Mouse (Mus musculus) heart, embryonic 14.5 days (tissue): Measurements from ENCODE around the gene Lrrfip2. TPM values are rescaled to one million over a fixed set of nuclear protein-coding genes. Genes with fewer than 3 reads are reported as not detected.

Experiments
- ATAC-seq: fragments of 200-750 bp; cut with Nextera tagmentation; 2 replicates; pipeline ENCODE4 v1.8.0; 2017; ENCODE audit warnings: low read depth, moderate TSS enrichment; ENCODE audit not compliant: insufficient number of reproducible peaks, insufficient read depth, low FRiP score
- H3K27ac ChIP-seq, 2 experiments: fragments of 200-500 bp in 1 of 2; fragments of 300-500 bp in 1 of 2; sonication (generic) in 1 of 2; replicated peaks in 1 of 2; 2 replicates each; pipeline ENCODE4 v1.5.1; 2012 to 2014; ENCODE audit warnings: low read depth in 2 of 2, low read length in 2 of 2, control low read depth in 1 of 2, mild to moderate bottlenecking in 1 of 2, mixed read lengths in 1 of 2; ENCODE audit not compliant: control insufficient read depth in 1 of 2, insufficient read depth in 1 of 2
- H3K27me3 ChIP-seq: fragments of 300-500 bp; sonication (generic); 2 replicates; pipeline ENCODE4 v1.6.1; 2014; ENCODE audit warnings: mild to moderate bottlenecking, low read length, control low read depth; ENCODE audit not compliant: control insufficient read depth, insufficient read depth
- H3K36me3 ChIP-seq: fragments of 300-500 bp; sonication (generic); 2 replicates; pipeline ENCODE4 v1.6.1; 2014; ENCODE audit warnings: mild to moderate bottlenecking, control low read depth, low read length, mixed read lengths; ENCODE audit not compliant: control insufficient read depth, insufficient read depth
- H3K4me1 ChIP-seq, 2 experiments: fragments of 200-500 bp in 1 of 2; fragments of 300-500 bp in 1 of 2; sonication (generic) in 1 of 2; 2 replicates each; pipeline ENCODE4 v1.6.1; 2012 to 2014; ENCODE audit warnings: low read length in 2 of 2, control low read depth in 1 of 2, mixed read lengths in 1 of 2; ENCODE audit not compliant: control insufficient read depth in 2 of 2, insufficient read depth in 2 of 2
- H3K4me2 ChIP-seq: fragments of 300-500 bp; sonication (generic); 2 replicates; pipeline ENCODE4 v1.6.1; 2014; ENCODE audit warnings: mild to moderate bottlenecking, low read length
- H3K4me3 ChIP-seq, 2 experiments: fragments of 200-500 bp in 1 of 2; fragments of 300-500 bp in 1 of 2; sonication (generic) in 1 of 2; 2 replicates each; pipeline ENCODE4 v1.5.1; 2012 to 2014; ENCODE audit warnings: low read length in 2 of 2, mild to moderate bottlenecking in 2 of 2, control low read depth in 1 of 2, low read depth in 1 of 2, moderate library complexity in 1 of 2; ENCODE audit not compliant: control insufficient read depth in 1 of 2, insufficient read depth in 1 of 2
- H3K9ac ChIP-seq: fragments of 300-500 bp; sonication (generic); 2 replicates; pipeline ENCODE4 v1.6.1; 2014; ENCODE audit warnings: mild to moderate bottlenecking, low read length
- H3K9me3 ChIP-seq: fragments of 300-500 bp; sonication (generic); 2 replicates; pipeline ENCODE4 v1.6.1; 2016; ENCODE audit warnings: low read length, control low read depth; ENCODE audit not compliant: control insufficient read depth
- WGBS: fragments of 180-500 bp; shearing (Covaris S2); extraction: QIAGEN DNeasy Blood & Tissue Kit; methylation state at CpG from one replicate; pipeline ENCODE4 v1.1.7; 2014; 5-methylcytosine and 5-hydroxymethylcytosine counted together
- polyA plus RNA-seq: library from polyadenylated mRNA; unstranded; fragments of >200 nt; fragmentation: Nextera tagmentation; extraction: Ambion mirVana; gene quantifications from 2 replicates; pipeline ENCODE4 v1.2.1, GENCODE M21; 2014

The Lrrfip2 gene
- polyA plus RNA-seq, 1 experiment from 2014 or later = 75.3 TPM

GRCm38 (mm10) chr9:111220551-111221080 lies 103.2 kb downstream of the Lrrfip2 start:
- ATAC-seq = no peak
- Histone ChIP-seq H3K4me1 (peaks cover 0 to 4% of the 10 kb centered on the region in 2 experiments; a peak in 2 of 4 replicates), H3K9ac (no peak overlapping the region), H3K4me3 (no peak overlapping the region), H3K4me2 (no peak overlapping the region), H3K36me3 (peaks cover 99% of the 10 kb centered on the region), H3K9me3 (no peaks in the 10 kb centered on the region), H3K27ac (no peak overlapping the region), H3K27me3 (no peaks in the 10 kb centered on the region)
- WGBS = 89% methylated on average over 5 of the region's 5 CpGs

GRCm38 (mm10) chr9:111221580-111221979 lies 104.2 kb downstream of the Lrrfip2 start:
- Histone ChIP-seq H3K4me1 (peaks cover 0 to 14% of the 10 kb centered on the region in 2 experiments; a peak in 2 of 4 replicates), H3K4me3 (no peak overlapping the region), H3K9me3 (no peaks in the 10 kb centered on the region), H3K27me3 (no peaks in the 10 kb centered on the region), H3K9ac (no peak overlapping the region), H3K27ac (no peak overlapping the region), H3K36me3 (peaks cover 97% of the 10 kb centered on the region), H3K4me2 (no peak overlapping the region)
- WGBS = 77% methylated on average over 1 of the region's 1 CpGs
- no peak for ATAC-seq

- Histone ChIP-seq H3K4me2 (no peak overlapping the region), H3K9ac (no peak overlapping the region), H3K9me3 (no peaks in the 10 kb centered on the region), H3K27me3 (no peaks in the 10 kb centered on the region), H3K4me3 (no peak overlapping the region), H3K27ac (no peak overlapping the region), H3K4me1 (peaks cover 12 to 30% of the 10 kb centered on the region in 2 experiments), H3K36me3 (peaks cover 95% of the 10 kb centered on the region)
- no peak for ATAC-seq
- 93% methylated on average over 5 of the region's 5 CpGs for WGBS
Measured at GRCm38 (mm10) chr9:111223406-111223805, 106.0 kb downstream of the Lrrfip2 start.

- ATAC-seq = peak; percentile 91
- 17% methylated on average over 5 of the region's 5 CpGs for WGBS
Measured at GRCm38 (mm10) chr9:111228446-111228845, 111.1 kb downstream of the Lrrfip2 start.

GRCm38 (mm10) chr9:111234701-111235100 lies 117.3 kb downstream of the Lrrfip2 start:
- no peak overlapping the region for H3K4me3 ChIP-seq
- H3K4me1 ChIP-seq = peaks cover 2 to 5% of the 10 kb centered on the region in 2 experiments; a peak in 1 of 4 replicates
- H3K27me3 ChIP-seq = no peaks in the 10 kb centered on the region
- H3K36me3 ChIP-seq = peaks cover 98% of the 10 kb centered on the region
- ATAC-seq = no peak
- 81% methylated on average over 9 of the region's 9 CpGs for WGBS
- H3K27ac ChIP-seq = no peak overlapping the region
- no peak overlapping the region for H3K4me2 ChIP-seq
- no peaks in the 10 kb centered on the region for H3K9me3 ChIP-seq
- H3K9ac ChIP-seq = no peak overlapping the region

More at GRCm38 (mm10) chr9:111228446-111228845, 111.1 kb downstream of the Lrrfip2 start:
- no peak overlapping the region for H3K9ac ChIP-seq
- no peak overlapping the region for H3K4me3 ChIP-seq
- H3K36me3 ChIP-seq = peaks cover 94% of the 10 kb centered on the region
- H3K4me1 ChIP-seq = peaks cover 22 to 47% of the 10 kb centered on the region in 2 experiments
- H3K27ac ChIP-seq = peak overlapping the region; percentile 61 to 62
- no peaks in the 10 kb centered on the region for H3K27me3 ChIP-seq
- H3K9me3 ChIP-seq = no peaks in the 10 kb centered on the region
- no peak overlapping the region for H3K4me2 ChIP-seq

- no peak for ATAC-seq
- no peak overlapping the region for H3K27ac ChIP-seq
- no peaks in the 10 kb centered on the region for H3K27me3 ChIP-seq
- no peaks in the 10 kb centered on the region for H3K9me3 ChIP-seq
- peaks cover 88% of the 10 kb centered on the region for H3K36me3 ChIP-seq
- H3K4me1 ChIP-seq = peaks cover 3 to 4% of the 10 kb centered on the region in 2 experiments; a peak in 1 of 4 replicates
- H3K4me2 ChIP-seq = no peak overlapping the region
- no peak overlapping the region for H3K4me3 ChIP-seq
- no peak overlapping the region for H3K9ac ChIP-seq
Measured at GRCm38 (mm10) chr9:111237726-111238125, 120.3 kb downstream of the Lrrfip2 start.

- Histone ChIP-seq H3K9ac (no peak overlapping the region), H3K4me1 (peaks cover 7 to 12% of the 10 kb centered on the region in 2 experiments), H3K4me2 (no peak overlapping the region), H3K36me3 (peaks cover 74% of the 10 kb centered on the region), H3K9me3 (no peaks in the 10 kb centered on the region), H3K4me3 (no peak overlapping the region), H3K27ac (no peak overlapping the region), H3K27me3 (no peaks in the 10 kb centered on the region)
- no peak for ATAC-seq
- WGBS = 77% methylated on average over 4 of the region's 4 CpGs
Measured at GRCm38 (mm10) chr9:111239821-111240220, 122.4 kb downstream of the Lrrfip2 start.

- Histone ChIP-seq H3K4me1 (peaks cover 14 to 29% of the 10 kb centered on the region in 2 experiments), H3K36me3 (peaks cover 55% of the 10 kb centered on the region)
- no peak for ATAC-seq
Measured at GRCm38 (mm10) chr9:111243384-111243783, 126.0 kb downstream of the Lrrfip2 start.

More at GRCm38 (mm10) chr9:111243384-111243783, 126.0 kb downstream of the Lrrfip2 start:
- no peaks in the 10 kb centered on the region for H3K27me3 ChIP-seq
- no peak overlapping the region for H3K27ac ChIP-seq
- no peak overlapping the region for H3K4me3 ChIP-seq
- H3K9me3 ChIP-seq = no peaks in the 10 kb centered on the region
- no peak overlapping the region for H3K4me2 ChIP-seq
- H3K9ac ChIP-seq = no peak overlapping the region; the same call in 1 of the 2 replicates
- WGBS = 61% methylated on average over 6 of the region's 6 CpGs
